Mouse (Mus musculus): ENCODE measurements around the gene Lhx4. TPM values are rescaled to one million over a fixed set of nuclear protein-coding genes. Genes with fewer than 3 reads are reported as not detected.

The Lhx4 gene
- polyA plus RNA-seq (2015; fragmentation: Nextera tagmentation; extraction: Ambion mirVana) = 0.63 and 1.6 TPM in 2 replicates

DNA sequence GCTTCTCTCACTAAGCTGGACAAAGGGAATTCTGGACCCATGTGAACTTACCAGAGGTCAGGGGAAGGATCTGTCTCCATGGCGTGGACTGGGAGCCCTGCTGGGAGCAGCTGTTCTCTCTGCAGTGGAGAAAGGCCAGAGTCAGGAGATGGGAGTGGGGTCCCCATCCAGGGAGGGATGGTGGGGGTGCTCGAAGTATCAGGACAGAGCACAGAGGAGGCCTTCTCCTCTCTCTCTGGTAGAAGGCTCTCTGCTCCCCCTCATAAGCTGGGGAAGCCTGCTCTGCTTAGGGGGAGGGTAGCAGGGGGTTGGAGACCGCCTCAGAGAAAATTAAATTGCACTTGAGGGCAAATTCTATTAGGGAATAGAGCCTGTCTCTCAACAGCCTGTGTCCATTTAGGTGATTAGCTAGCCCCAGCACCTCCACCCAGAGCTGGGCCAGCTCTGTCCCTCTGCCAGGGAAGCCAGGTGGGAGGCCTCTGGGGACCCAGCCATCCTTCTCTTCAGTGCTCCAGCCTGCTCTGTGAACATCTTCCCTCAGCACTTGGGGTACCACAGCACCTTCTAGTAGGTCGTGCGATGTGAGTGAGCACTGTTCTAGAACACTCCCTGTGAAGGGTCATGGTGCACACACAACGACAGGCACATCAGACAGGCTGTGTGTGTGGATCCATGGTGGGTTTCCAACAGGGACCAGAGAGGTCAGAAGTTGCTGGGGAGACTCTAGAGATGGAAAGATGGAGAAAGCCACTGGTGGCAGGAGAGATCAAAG, at the start of gene Lhx4:
TSS of gene Lhx4 (minus strand) at position 201 of the 772 bp plus-strand sequence.
- Histone ChIP-seq H3K36me3 (ENCODE audit: control insufficient read depth, insufficient read depth, low read length) (no peaks in the 10 kb centered on the region), H3K4me2 (ENCODE audit: low read length) (no peak within 1 kb of the TSS), H3K9me3 (replicated peaks; ENCODE audit: control insufficient read depth, low read length, poor library complexity, severe bottlenecking) (no peaks in the 10 kb centered on the region), H3K27me3 (ENCODE audit: control insufficient read depth, insufficient read depth, low read depth, low read length) (peaks cover 68% of the 10 kb centered on the region), H3K4me3 (ENCODE audit: low read depth, low read length) (no peak within 1 kb of the TSS), H3K9ac (ENCODE audit: low read depth, low read length) (no peak within 1 kb of the TSS), H3K4me1 (ENCODE audit: control insufficient read depth, insufficient read depth, low read length) (no peaks in the 10 kb centered on the region), H3K27ac (ENCODE audit: low read length) (no peak within 1 kb of the TSS)
- WGBS = 62% methylated on average over 6 of the region's 6 CpGs
- ATAC-seq = no peak

DNA sequence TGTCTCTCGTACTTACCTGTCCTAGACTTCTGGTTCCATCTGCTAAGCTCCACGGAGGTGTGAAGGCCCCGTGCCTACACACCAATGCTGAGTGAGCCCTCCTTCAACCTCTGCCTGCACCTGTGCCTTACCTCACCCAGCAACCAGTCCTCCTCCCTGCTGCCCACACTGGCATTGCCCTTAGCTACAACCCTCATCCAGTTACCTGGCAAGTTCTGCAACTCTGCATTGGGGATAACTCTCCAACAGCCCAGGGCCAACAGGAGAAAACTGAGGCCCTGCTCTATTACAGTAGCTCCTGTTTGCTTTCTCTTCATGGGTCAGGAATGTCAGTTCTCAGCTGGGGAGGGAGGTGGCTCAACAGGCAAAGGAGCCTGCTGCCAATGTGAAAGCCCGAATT, 46.5 kb upstream of the Lhx4 start:
- Histone ChIP-seq H3K9ac (ENCODE audit: low read depth, low read length) (no peak overlapping the region), H3K4me3 (ENCODE audit: low read depth, low read length) (no peak overlapping the region), H3K36me3 (ENCODE audit: control insufficient read depth, insufficient read depth, low read length) (peaks cover 10% of the 10 kb centered on the region; the same call in 1 of the 2 replicates), H3K4me2 (ENCODE audit: low read length) (no peak overlapping the region), H3K27me3 (ENCODE audit: control insufficient read depth, insufficient read depth, low read depth, low read length) (no peaks in the 10 kb centered on the region), H3K27ac (ENCODE audit: low read length) (no peak overlapping the region), H3K9me3 (replicated peaks; ENCODE audit: control insufficient read depth, low read length, poor library complexity, severe bottlenecking) (no peaks in the 10 kb centered on the region), H3K4me1 (ENCODE audit: control insufficient read depth, insufficient read depth, low read length) (no peaks in the 10 kb centered on the region)
- 96% methylated on average over 4 of the region's 4 CpGs for WGBS
- no peak for ATAC-seq

GRCm38 (mm10) chr1:155797425-155797824, 45.9 kb upstream of the Lhx4 start:
- no peaks in the 10 kb centered on the region for H3K27me3 ChIP-seq (ENCODE audit: control insufficient read depth, insufficient read depth, low read depth, low read length)
- H3K36me3 ChIP-seq (ENCODE audit: control insufficient read depth, insufficient read depth, low read length) = peaks cover 7% of the 10 kb centered on the region; the same call in 1 of the 2 replicates
- no peak overlapping the region for H3K27ac ChIP-seq (ENCODE audit: low read length)
- no peak overlapping the region for H3K4me2 ChIP-seq (ENCODE audit: low read length)
- H3K9ac ChIP-seq (ENCODE audit: low read depth, low read length) = no peak overlapping the region
- no peak for ATAC-seq
- H3K9me3 ChIP-seq (replicated peaks; ENCODE audit: control insufficient read depth, low read length, poor library complexity, severe bottlenecking) = no peaks in the 10 kb centered on the region
- whole genome bisulfite sequencing = 81% methylated on average over 4 of the region's 4 CpGs
- H3K4me1 ChIP-seq (ENCODE audit: control insufficient read depth, insufficient read depth, low read length) = no peaks in the 10 kb centered on the region
- H3K4me3 ChIP-seq (ENCODE audit: low read depth, low read length) = no peak overlapping the region

GRCm38 (mm10) chr1:155796757-155797405, 45.4 kb upstream of the Lhx4 start:
- no peak for ATAC-seq
- no peak overlapping the region for H3K27ac ChIP-seq (ENCODE audit: low read length)
- H3K4me1 ChIP-seq (ENCODE audit: control insufficient read depth, insufficient read depth, low read length) = no peaks in the 10 kb centered on the region
- no peaks in the 10 kb centered on the region for H3K9me3 ChIP-seq (replicated peaks; ENCODE audit: control insufficient read depth, low read length, poor library complexity, severe bottlenecking)
- H3K4me2 ChIP-seq (ENCODE audit: low read length) = no peak overlapping the region
- H3K4me3 ChIP-seq (ENCODE audit: low read depth, low read length) = no peak overlapping the region
- 78% methylated on average over 11 of the region's 11 CpGs for WGBS
- peaks cover 6% of the 10 kb centered on the region; the same call in 1 of the 2 replicates for H3K36me3 ChIP-seq (ENCODE audit: control insufficient read depth, insufficient read depth, low read length)
- H3K27me3 ChIP-seq (ENCODE audit: control insufficient read depth, insufficient read depth, low read depth, low read length) = no peaks in the 10 kb centered on the region
- H3K9ac ChIP-seq (ENCODE audit: low read depth, low read length) = no peak overlapping the region

DNA sequence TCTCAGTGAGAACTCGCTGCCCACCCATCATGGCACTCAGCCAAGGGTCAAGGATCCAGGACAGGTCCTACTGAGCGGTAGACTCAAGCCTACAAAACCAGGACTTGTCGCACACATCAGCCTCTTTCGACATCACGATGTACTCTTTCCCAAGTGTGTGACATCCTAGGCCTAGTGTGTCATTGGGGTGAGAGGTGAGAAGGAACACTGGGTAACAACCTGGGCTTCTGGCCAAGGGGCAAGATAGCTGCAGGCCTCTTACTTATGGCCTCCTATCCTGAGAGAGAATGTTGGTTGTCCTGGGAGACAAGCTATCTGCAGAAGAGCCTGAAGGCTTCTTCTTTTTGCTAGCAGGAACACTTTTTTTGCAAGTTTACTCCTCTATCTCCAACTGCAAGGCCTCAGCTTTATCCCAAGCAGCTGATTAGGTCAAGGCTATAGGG, 44.3 kb upstream of the Lhx4 start:
- no peak for ATAC-seq
- no peak overlapping the region for H3K27ac ChIP-seq (ENCODE audit: low read length)

GRCm38 (mm10) chr1:155794855-155795254, 43.4 kb upstream of the Lhx4 start:
- Histone ChIP-seq H3K4me2 (ENCODE audit: low read length) (no peak overlapping the region), H3K4me1 (ENCODE audit: control insufficient read depth, insufficient read depth, low read length) (peaks cover 4% of the 10 kb centered on the region; the same call in 1 of the 2 replicates), H3K9ac (ENCODE audit: low read depth, low read length) (no peak overlapping the region), H3K9me3 (replicated peaks; ENCODE audit: control insufficient read depth, low read length, poor library complexity, severe bottlenecking) (no peaks in the 10 kb centered on the region), H3K27me3 (ENCODE audit: control insufficient read depth, insufficient read depth, low read depth, low read length) (no peaks in the 10 kb centered on the region), H3K36me3 (ENCODE audit: control insufficient read depth, insufficient read depth, low read length) (peaks cover 6% of the 10 kb centered on the region; the same call in 1 of the 2 replicates), H3K27ac (ENCODE audit: low read length) (no peak overlapping the region), H3K4me3 (ENCODE audit: low read depth, low read length) (no peak overlapping the region)
- WGBS = 84% methylated on average over 6 of the region's 6 CpGs
- no peak for ATAC-seq

More for the DNA sequence above, 44.3 kb upstream of the Lhx4 start:
- Histone ChIP-seq H3K27me3 (ENCODE audit: control insufficient read depth, insufficient read depth, low read depth, low read length) (no peaks in the 10 kb centered on the region), H3K9ac (ENCODE audit: low read depth, low read length) (no peak overlapping the region), H3K4me3 (ENCODE audit: low read depth, low read length) (no peak overlapping the region), H3K4me1 (ENCODE audit: control insufficient read depth, insufficient read depth, low read length) (no peaks in the 10 kb centered on the region), H3K4me2 (ENCODE audit: low read length) (no peak overlapping the region), H3K36me3 (ENCODE audit: control insufficient read depth, insufficient read depth, low read length) (peaks cover 6% of the 10 kb centered on the region; the same call in 1 of the 2 replicates), H3K9me3 (replicated peaks; ENCODE audit: control insufficient read depth, low read length, poor library complexity, severe bottlenecking) (no peaks in the 10 kb centered on the region)
- 96% methylated on average over 5 of the region's 5 CpGs for WGBS

GRCm38 (mm10) chr1:155791919-155792318, 40.4 kb upstream of the Lhx4 start:
- 57% methylated on average over 5 of the region's 5 CpGs for WGBS
- H3K36me3 ChIP-seq (ENCODE audit: control insufficient read depth, insufficient read depth, low read length) = peaks cover 12% of the 10 kb centered on the region
- H3K27ac ChIP-seq (ENCODE audit: low read length) = no peak overlapping the region
- H3K4me2 ChIP-seq (ENCODE audit: low read length) = no peak overlapping the region
- H3K4me1 ChIP-seq (ENCODE audit: control insufficient read depth, insufficient read depth, low read length) = peaks cover 4% of the 10 kb centered on the region; the same call in 1 of the 2 replicates
- no peak overlapping the region for H3K4me3 ChIP-seq (ENCODE audit: low read depth, low read length)
- H3K9ac ChIP-seq (ENCODE audit: low read depth, low read length) = no peak overlapping the region
- H3K9me3 ChIP-seq (replicated peaks; ENCODE audit: control insufficient read depth, low read length, poor library complexity, severe bottlenecking) = 0 out of 2 replicates have a peak, but pooled peaks cover 4% of the 10 kb centered on the region
- no peaks in the 10 kb centered on the region for H3K27me3 ChIP-seq (ENCODE audit: control insufficient read depth, insufficient read depth, low read depth, low read length)
- no peak for ATAC-seq

DNA sequence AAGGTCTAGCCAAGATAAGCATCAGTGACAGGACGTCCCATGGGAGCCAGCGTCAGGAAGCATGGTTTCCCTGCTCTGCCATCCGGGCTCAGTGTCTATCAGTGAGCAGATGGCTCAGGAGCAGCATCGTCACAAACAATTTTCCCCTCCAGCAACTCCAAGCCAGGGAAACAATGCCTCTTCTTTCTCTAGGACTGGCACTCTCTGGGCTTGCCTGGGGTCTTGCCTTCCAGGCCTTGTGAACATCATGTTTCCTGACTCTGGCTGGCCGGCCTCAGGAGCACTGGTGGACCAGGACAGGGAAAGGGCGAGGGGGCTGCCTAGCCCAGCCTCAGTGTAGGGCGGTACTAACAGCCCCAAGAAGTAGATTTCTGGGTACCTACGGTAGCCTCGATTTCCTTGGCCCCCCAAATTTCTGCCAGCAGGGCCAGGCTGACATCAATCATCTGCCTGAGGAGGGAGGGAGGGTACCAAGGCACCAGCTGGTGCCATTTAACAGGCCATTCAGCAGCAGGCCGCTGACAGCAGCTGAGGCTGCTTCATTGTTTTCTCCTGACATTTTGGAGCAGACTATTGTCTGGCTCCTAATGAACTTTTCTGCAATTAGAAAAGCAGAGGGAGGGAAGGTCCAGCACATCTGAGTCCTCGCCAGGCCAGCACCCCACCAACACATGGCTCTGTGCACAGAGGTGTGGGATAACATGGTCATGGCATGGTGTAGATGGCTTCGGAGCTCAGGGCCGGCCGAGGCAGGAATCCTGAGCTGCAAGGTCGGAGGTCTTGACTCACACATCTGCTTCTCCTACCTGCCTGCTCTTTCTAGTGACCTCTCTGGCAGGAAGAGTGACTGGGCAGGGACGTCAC, 38.9 kb upstream of the Lhx4 start:
- no peaks in the 10 kb centered on the region for H3K27me3 ChIP-seq (ENCODE audit: control insufficient read depth, insufficient read depth, low read depth, low read length)
- H3K36me3 ChIP-seq (ENCODE audit: control insufficient read depth, insufficient read depth, low read length) = peaks cover 15% of the 10 kb centered on the region
- H3K4me1 ChIP-seq (ENCODE audit: control insufficient read depth, insufficient read depth, low read length) = peaks cover 4% of the 10 kb centered on the region; the same call in 1 of the 2 replicates
- H3K9ac ChIP-seq (ENCODE audit: low read depth, low read length) = no peak overlapping the region
- 48% methylated on average over 16 of the region's 16 CpGs for WGBS
- H3K4me3 ChIP-seq (ENCODE audit: low read depth, low read length) = no peak overlapping the region
- H3K4me2 ChIP-seq (ENCODE audit: low read length) = no peak overlapping the region
- peak; percentile 55; the same call in 1 of the 2 replicates for ATAC-seq
- H3K9me3 ChIP-seq (replicated peaks; ENCODE audit: control insufficient read depth, low read length, poor library complexity, severe bottlenecking) = 0 out of 2 replicates have a peak, but pooled peaks cover 4% of the 10 kb centered on the region
- H3K27ac ChIP-seq (ENCODE audit: low read length) = 0 out of 2 replicates have a peak overlapping the region, but pooled peaks have one; percentile 53

Data from midbrain, embryonic 16.5 days (tissue).